Mouse (Mus musculus) left cerebral cortex, adult 2 months (tissue): ENCODE data around the gene Rab5a. TPM values are rescaled to one million over a fixed set of nuclear protein-coding genes. Genes with fewer than 3 reads are reported as not detected.
"Not testable (repeated sequence)": the region's sequence is repeated elsewhere in the genome, so short reads cannot be mapped to it uniquely, and the experiment has no call there.

Experiments used
- DNase-seq, 2 experiments: peaks; one replicate each; pipeline ENCODE4 v3.0.0; 2021 to 2022; ENCODE audit warnings: low spot score in 2 of 2, mixed read lengths in 1 of 2; ENCODE audit errors: extremely low spot score in 1 of 2
- H3K27ac ChIP-seq: fragments of 200-600 bp; 2 replicates; pipeline ENCODE4 v1.8.1; 2022
- H3K4me3 ChIP-seq: fragments of 200-600 bp; 2 replicates; pipeline ENCODE4 v1.8.1; 2022
- CTCF ChIP-seq: fragments of 200-600 bp; IDR thresholded peaks from 2 replicates; pipeline ENCODE4 v1.8.1; 2022; ENCODE audit warnings: antibody characterized with exemption, mild to moderate bottlenecking, moderate library complexity
- intact Hi-C: fragments of 180-260 bp; cut with DNase I; formaldehyde crosslinking; loops from one replicate; pipeline ENCODE4 v1.15.1; 2025
- total RNA-seq, 2 experiments: library from RNA; stranded (reverse); gene quantifications; 2 replicates each; pipeline ENCODE4 v1.2.3; 2021

The Rab5a gene
- total RNA-seq, 2 experiments from 2014 or later, result 117 to 125 TPM

- intact Hi-C loops, result no loop called here
- no peak for DNase-seq
- Histone ChIP-seq H3K4me3 (no peak overlapping the region), H3K27ac (no peak overlapping the region)
- no peak for TF ChIP-seq CTCF
Observed at GRCm38 (mm10) chr17:53488291-53489006, 9.4 kb downstream of the Rab5a start.

GRCm38 (mm10) chr17:53489007-53489378 lies 10.0 kb downstream of the Rab5a start:
- no peak for TF ChIP-seq CTCF
- intact Hi-C loops, result no loop called here
- no peak for DNase-seq
- Histone ChIP-seq H3K27ac (no peak overlapping the region), H3K4me3 (no peak overlapping the region)

GRCm38 (mm10) chr17:53502966-53503365 lies 23.9 kb downstream of the Rab5a start:
- DNase-seq, result no peak
- intact Hi-C loops, result no loop called here
- Histone ChIP-seq H3K27ac (no peak overlapping the region), H3K4me3 (no peak overlapping the region)
- TF ChIP-seq CTCF, result no peak

GRCm38 (mm10) chr17:53512311-53512951 lies 33.4 kb downstream of the Rab5a start:
- no peak overlapping the region for H3K4me3 ChIP-seq
- intact Hi-C loops, result loop anchor here (5.0 to 10.0 kb wide), 2 partner anchors 55 to 322 kb away; partner anchors contain the start of gene Kat2b
- TF ChIP-seq CTCF, result peak; percentile 63
- no peak for DNase-seq
- no peak overlapping the region for H3K27ac ChIP-seq

- Histone ChIP-seq H3K27ac (no peak overlapping the region), H3K4me3 (no peak overlapping the region)
- TF ChIP-seq CTCF, result no peak; the same call in 1 of the 2 replicates
- DNase-seq, result no peak
- intact Hi-C loops, result loop anchor here (10.0 kb wide), 1 partner anchor 315 kb away; no protein-coding TSS in a partner anchor
Observed at GRCm38 (mm10) chr17:53519364-53519763, 40.3 kb downstream of the Rab5a start.

- Histone ChIP-seq H3K4me3 (no peak overlapping the region), H3K27ac (no peak overlapping the region)
- no peak for TF ChIP-seq CTCF
- intact Hi-C loops, result no loop called here
- DNase-seq, result no peak
Observed at GRCm38 (mm10) chr17:53520509-53520908, 41.5 kb downstream of the Rab5a start.

GRCm38 (mm10) chr17:53528034-53528433 lies 49.0 kb downstream of the Rab5a start:
- no peak overlapping the region for H3K4me3 ChIP-seq
- intact Hi-C loops, result no loop called here
- no peak for TF ChIP-seq CTCF
- no peak overlapping the region for H3K27ac ChIP-seq
- DNase-seq, result no peak

- TF ChIP-seq CTCF, result peak; percentile 34
- intact Hi-C loops, result no loop called here
- no peak for DNase-seq
Observed at GRCm38 (mm10) chr17:53531160-53531559, 52.1 kb downstream of the Rab5a start.

GRCm38 (mm10) chr17:53532425-53532824 lies 53.4 kb downstream of the Rab5a start:
- intact Hi-C loops, result no loop called here
- Histone ChIP-seq H3K4me3 (no peak overlapping the region), H3K27ac (no peak overlapping the region)
- TF ChIP-seq CTCF, result no peak
- DNase-seq, result no peak

More at GRCm38 (mm10) chr17:53531160-53531559, 52.1 kb downstream of the Rab5a start:
- no peak overlapping the region for H3K27ac ChIP-seq
- H3K4me3 ChIP-seq, result no peak overlapping the region

- intact Hi-C loops, DNase-seq, H3K27ac ChIP-seq, H3K4me3 ChIP-seq: not testable (repeated sequence)
Observed at GRCm38 (mm10) chr17:53539351-53539750, 60.3 kb downstream of the Rab5a start, which contains the start of gene Pp2d1. Gene Pp2d1 (minus strand): TSS chr17:53539451.

- TF ChIP-seq CTCF, result no peak
- no peak for DNase-seq
- no peak overlapping the region for H3K4me3 ChIP-seq
- intact Hi-C loops, result no loop called here
- H3K27ac ChIP-seq, result no peak overlapping the region
Observed at GRCm38 (mm10) chr17:53542536-53542935, 63.5 kb downstream of the Rab5a start.

GRCm38 (mm10) chr17:53543591-53544324 lies 64.7 kb downstream of the Rab5a start:
- intact Hi-C loops, result no loop called here
- no peak overlapping the region for H3K4me3 ChIP-seq
- no peak for TF ChIP-seq CTCF
- DNase-seq, result peak; percentile 14 to 30
- H3K27ac ChIP-seq, result peak overlapping the region; percentile 53; the same call in 1 of the 2 replicates
